Mouse (Mus musculus): ENCODE results near the gene Rint1. TPM values are rescaled to one million over a fixed set of nuclear protein-coding genes. Genes with fewer than 3 reads are reported as not detected.
A peak's percentile ranks its signal among the peaks of the same experiment; 100 is the strongest.

Rint1 gene
- total and polyA plus RNA-seq, 3 experiments: 42.5 to 419 (median 48.8) TPM

DNA sequence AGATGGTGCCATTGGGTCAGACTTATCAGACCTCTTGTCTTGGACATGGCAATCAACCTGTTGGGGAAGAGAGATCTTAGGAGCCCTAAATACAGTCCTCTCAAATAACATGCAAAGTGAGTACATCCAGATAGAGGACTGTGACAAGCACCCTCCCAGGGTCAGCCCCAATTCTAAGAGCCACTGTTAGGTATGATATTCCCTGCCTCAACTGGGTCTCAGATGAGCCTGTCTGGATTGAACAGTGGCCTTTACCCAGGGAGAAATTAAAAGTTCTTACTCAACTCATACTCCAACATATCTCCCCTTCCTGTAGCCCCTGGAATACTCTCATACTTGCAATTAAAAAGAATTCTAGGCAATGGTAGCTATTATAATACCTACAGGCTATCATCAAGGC is 69.7 kb downstream of the Rint1 start:
- Histone ChIP-seq H3K79me2 (ENCODE audit: control insufficient read depth, insufficient read depth, low read length, poor library complexity) (peaks cover 3% of the 10 kb centered on the region; the same call in 1 of the 2 replicates), H3K4me1 (ENCODE audit: control insufficient read depth in 1 of 2, insufficient read depth in 2 of 2, low read length in 2 of 2) (peaks cover 0 to under 1% of the 10 kb centered on the region in 2 experiments; a peak in 1 of 4 replicates), H3K36me3 (ENCODE audit: control insufficient read depth in 1 of 2, insufficient read depth in 2 of 2, low read length in 2 of 2) (peaks cover 3 to 11% of the 10 kb centered on the region in 2 experiments; a peak in 3 of 4 replicates), H3K27ac (ENCODE audit: control insufficient read depth, low read depth, low read length) (no peak overlapping the region), H3K9me3 (replicated peaks; ENCODE audit: insufficient read depth, low read length) (no peaks in the 10 kb centered on the region), H3K9ac (ENCODE audit: control insufficient read depth, low read depth, low read length, poor library complexity, severe bottlenecking) (no peak overlapping the region), H3K27me3 (ENCODE audit: control insufficient read depth in 1 of 2, insufficient read depth in 2 of 2, low read length in 2 of 2) (no peaks in the 10 kb centered on the region), H3K4me3 (ENCODE audit: control insufficient read depth in 1 of 2, insufficient read depth in 1 of 2, low read depth in 2 of 2, low read length in 2 of 2) (no peak overlapping the region)
- DNase-seq (ENCODE audit: low read depth, low spot score): peak; percentile 39
- TF ChIP-seq POLR2AphosphoS2 (IDR thresholded peaks at IDR 0.05; ENCODE audit: low read length) (peak; percentile 57; the same call in 1 of the 2 replicates), USF2 (IDR thresholded peaks at IDR 0.05; ENCODE audit: borderline replicate concordance in 1 of 2, insufficient read depth in 1 of 2, low read depth in 1 of 2, low read length in 2 of 2) (no peak)

DNA sequence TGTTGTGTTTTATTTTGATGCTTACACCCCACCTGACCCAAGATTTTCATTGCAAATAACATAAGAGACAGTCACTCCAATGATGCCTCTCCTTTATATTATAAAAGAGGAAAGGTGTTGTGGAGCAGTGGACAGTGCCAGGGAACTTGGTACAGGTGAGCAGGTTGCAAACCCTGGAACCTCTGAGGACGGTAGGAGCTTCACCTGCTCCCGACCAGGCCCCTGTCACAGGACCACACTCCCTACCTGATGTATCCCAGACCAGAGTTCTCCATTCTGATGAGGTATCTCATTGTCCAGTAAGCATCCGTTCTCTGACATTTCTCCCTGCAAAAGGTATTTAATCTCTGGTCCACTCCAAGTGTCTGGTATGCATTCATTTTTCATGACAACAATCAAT is 70.5 kb downstream of the Rint1 start:
- TF ChIP-seq POLR2AphosphoS5 (IDR thresholded peaks at IDR 0.05; ENCODE audit: borderline replicate concordance, low read depth, low read length) (no peak), SIN3A (IDR thresholded peaks at IDR 0.05; ENCODE audit: low read length) (no peak), BHLHE40 (IDR thresholded peaks at IDR 0.05; ENCODE audit: borderline replicate concordance, low read depth, low read length) (no peak), HCFC1 (IDR thresholded peaks at IDR 0.05; ENCODE audit: low read depth, low read length) (no peak), MAX (IDR thresholded peaks at IDR 0.05; ENCODE audit: low read length) (no peak), EP300 (IDR thresholded peaks at IDR 0.05; ENCODE audit: low read depth in 1 of 2, low read length in 2 of 2) (no peak), RCOR1 (IDR thresholded peaks at IDR 0.05; ENCODE audit: low read depth, low read length) (no peak), UBTF (IDR thresholded peaks at IDR 0.05; ENCODE audit: borderline replicate concordance, insufficient read depth, low read depth, low read length) (no peak), RAD21 (IDR thresholded peaks at IDR 0.05; ENCODE audit: low read depth, low read length) (no peak), CHD2 (IDR thresholded peaks at IDR 0.05; ENCODE audit: low read length) (no peak), GATA1 (IDR thresholded peaks at IDR 0.05; ENCODE audit: low read depth, low read length) (no peak), ZNF384 (IDR thresholded peaks at IDR 0.05; ENCODE audit: low read depth, low read length) (no peak), CTCF (IDR thresholded peaks at IDR 0.05 in 2 of 3, conservative IDR thresholded peaks at IDR 0.05 in 1 of 3; ENCODE audit: control insufficient read depth in 1 of 3, insufficient read depth in 1 of 3, low read depth in 2 of 3, low read length in 3 of 3, poor library complexity in 1 of 3, severe bottlenecking in 1 of 3) (no peak), MAZ (IDR thresholded peaks at IDR 0.05; ENCODE audit: low read depth, low read length) (no peak), ZMIZ1 (IDR thresholded peaks at IDR 0.05; ENCODE audit: low read depth, low read length) (no peak), MAFK (IDR thresholded peaks at IDR 0.05; ENCODE audit: borderline replicate concordance, low read depth, low read length) (no peak), KAT2A (conservative IDR thresholded peaks at IDR 0.05; ENCODE audit: low read depth, low read length) (no peak), ZC3H11A (IDR thresholded peaks at IDR 0.05; ENCODE audit: low read depth, low read length) (no peak)
- peaks cover 0 to 8% of the 10 kb centered on the region in 2 experiments; a peak in 2 of 4 replicates for H3K36me3 ChIP-seq (ENCODE audit: control insufficient read depth in 1 of 2, insufficient read depth in 2 of 2, low read length in 2 of 2)

More for the DNA sequence above, 70.5 kb downstream of the Rint1 start:
- DNase-seq (ENCODE audit: low read depth, low spot score): peak; percentile 28
- no peaks in the 10 kb centered on the region for H3K79me2 ChIP-seq (ENCODE audit: control insufficient read depth, insufficient read depth, low read length, poor library complexity)
- H3K27ac ChIP-seq (ENCODE audit: control insufficient read depth, low read depth, low read length): no peak overlapping the region
- no peak overlapping the region for H3K9ac ChIP-seq (ENCODE audit: control insufficient read depth, low read depth, low read length, poor library complexity, severe bottlenecking)
- no peak overlapping the region for H3K4me3 ChIP-seq (ENCODE audit: control insufficient read depth in 1 of 2, insufficient read depth in 1 of 2, low read depth in 2 of 2, low read length in 2 of 2)
- no peaks in the 10 kb centered on the region for H3K9me3 ChIP-seq (replicated peaks; ENCODE audit: insufficient read depth, low read length)
- H3K27me3 ChIP-seq (ENCODE audit: control insufficient read depth in 1 of 2, insufficient read depth in 2 of 2, low read length in 2 of 2): no peaks in the 10 kb centered on the region
- no peaks in the 10 kb centered on the region for H3K4me1 ChIP-seq (ENCODE audit: control insufficient read depth in 1 of 2, insufficient read depth in 2 of 2, low read length in 2 of 2)
